Mouse (Mus musculus) stomach, embryonic 15.5 days (tissue): ENCODE results near the gene Arfgef3. TPM values are rescaled to one million over a fixed set of nuclear protein-coding genes. Genes with fewer than 3 reads are reported as not detected.
A peak's percentile ranks its signal among the peaks of the same experiment; 100 is the strongest.

ENCODE experiments used
- ATAC-seq: fragments of 200-750 bp; cut with Nextera tagmentation; 2 replicates; pipeline ENCODE4 v1.8.0; 2017; ENCODE audit warnings: low read depth, moderate number of reproducible peaks, moderate TSS enrichment; ENCODE audit not compliant: insufficient read depth, low FRiP score
- H3K27ac ChIP-seq: fragments of 300-500 bp; sonication (generic); 2 replicates; pipeline ENCODE4 v1.5.1; 2015; ENCODE audit warnings: mild to moderate bottlenecking, inconsistent platforms
- H3K27me3 ChIP-seq: fragments of 300-500 bp; sonication (generic); replicated peaks from 2 replicates; pipeline ENCODE4 v1.6.1; 2015; ENCODE audit warnings: inconsistent platforms
- H3K36me3 ChIP-seq: fragments of 300-500 bp; sonication (generic); 2 replicates; pipeline ENCODE4 v1.6.1; 2015; ENCODE audit warnings: inconsistent platforms
- H3K4me1 ChIP-seq: fragments of 300-500 bp; sonication (generic); 2 replicates; pipeline ENCODE4 v1.6.1; 2015; ENCODE audit warnings: inconsistent platforms
- H3K4me2 ChIP-seq: fragments of 300-500 bp; sonication (generic); 2 replicates; pipeline ENCODE4 v1.6.1; 2015; ENCODE audit warnings: mild to moderate bottlenecking, inconsistent platforms
- H3K4me3 ChIP-seq: fragments of 300-500 bp; sonication (generic); replicated peaks from 2 replicates; pipeline ENCODE4 v1.5.1; 2015; ENCODE audit warnings: inconsistent platforms
- H3K9ac ChIP-seq: fragments of 300-500 bp; sonication (generic); 2 replicates; pipeline ENCODE4 v1.6.1; 2015; ENCODE audit warnings: inconsistent platforms
- H3K9me3 ChIP-seq: fragments of 300-500 bp; sonication (generic); 2 replicates; pipeline ENCODE4 v1.6.1; 2016; ENCODE audit warnings: inconsistent platforms
- WGBS: fragments of 180-500 bp; shearing (Covaris S2); methylation state at CpG from one replicate; pipeline ENCODE4 v1.1.7; 2015; 5-methylcytosine and 5-hydroxymethylcytosine counted together
- polyA plus RNA-seq: library from polyadenylated mRNA; unstranded; fragments of >200 nt; fragmentation: Nextera tagmentation; extraction: Ambion mirVana; gene quantifications from 2 replicates; pipeline ENCODE4 v1.2.1, GENCODE M21; 2015

Arfgef3 gene
- polyA plus RNA-seq, 1 experiment from 2014 or later: 2.6 TPM

- Histone ChIP-seq H3K27ac (no peak overlapping the region), H3K4me1 (no peaks in the 10 kb centered on the region), H3K4me2 (no peak overlapping the region), H3K4me3 (no peak overlapping the region), H3K36me3 (no peaks in the 10 kb centered on the region), H3K9me3 (no peaks in the 10 kb centered on the region), H3K27me3 (no peaks in the 10 kb centered on the region), H3K9ac (no peak overlapping the region)
- 86% methylated on average over 4 of the region's 4 CpGs for whole genome bisulfite sequencing
- no peak for ATAC-seq
Measured at GRCm38 (mm10) chr10:18711436-18711835, 32.3 kb downstream of the Arfgef3 start.

- ATAC-seq: no peak
- Histone ChIP-seq H3K9me3 (no peaks in the 10 kb centered on the region), H3K4me1 (no peaks in the 10 kb centered on the region), H3K4me3 (no peak overlapping the region), H3K4me2 (no peak overlapping the region), H3K9ac (no peak overlapping the region), H3K36me3 (no peaks in the 10 kb centered on the region), H3K27ac (no peak overlapping the region), H3K27me3 (no peaks in the 10 kb centered on the region)
- WGBS: 59% methylated on average over 6 of the region's 6 CpGs
Measured at GRCm38 (mm10) chr10:18710949-18711348, 32.8 kb downstream of the Arfgef3 start.

- Histone ChIP-seq H3K4me3 (no peak overlapping the region), H3K4me1 (no peaks in the 10 kb centered on the region), H3K27ac (no peak overlapping the region), H3K9ac (no peak overlapping the region), H3K4me2 (no peak overlapping the region), H3K36me3 (no peaks in the 10 kb centered on the region), H3K9me3 (no peaks in the 10 kb centered on the region), H3K27me3 (no peaks in the 10 kb centered on the region)
- WGBS: 78% methylated on average over 2 of the region's 2 CpGs
- no peak for ATAC-seq
Measured at GRCm38 (mm10) chr10:18709836-18710235, 33.9 kb downstream of the Arfgef3 start.

GRCm38 (mm10) chr10:18708641-18709040 is 35.1 kb downstream of the Arfgef3 start:
- Histone ChIP-seq H3K27ac (no peak overlapping the region), H3K4me1 (no peaks in the 10 kb centered on the region), H3K9me3 (no peaks in the 10 kb centered on the region), H3K27me3 (no peaks in the 10 kb centered on the region), H3K4me2 (no peak overlapping the region), H3K4me3 (no peak overlapping the region), H3K9ac (no peak overlapping the region), H3K36me3 (no peaks in the 10 kb centered on the region)
- WGBS: 77% methylated on average over 1 of the region's 1 CpGs
- ATAC-seq: no peak

GRCm38 (mm10) chr10:18704393-18705120 is 39.2 kb downstream of the Arfgef3 start:
- no peak for ATAC-seq
- Histone ChIP-seq H3K27me3 (no peaks in the 10 kb centered on the region), H3K9ac (no peak overlapping the region), H3K4me2 (no peak overlapping the region), H3K36me3 (no peaks in the 10 kb centered on the region), H3K4me1 (no peaks in the 10 kb centered on the region), H3K4me3 (no peak overlapping the region), H3K27ac (no peak overlapping the region), H3K9me3 (no peaks in the 10 kb centered on the region)
- 71% methylated on average over 4 of the region's 4 CpGs for WGBS

DNA sequence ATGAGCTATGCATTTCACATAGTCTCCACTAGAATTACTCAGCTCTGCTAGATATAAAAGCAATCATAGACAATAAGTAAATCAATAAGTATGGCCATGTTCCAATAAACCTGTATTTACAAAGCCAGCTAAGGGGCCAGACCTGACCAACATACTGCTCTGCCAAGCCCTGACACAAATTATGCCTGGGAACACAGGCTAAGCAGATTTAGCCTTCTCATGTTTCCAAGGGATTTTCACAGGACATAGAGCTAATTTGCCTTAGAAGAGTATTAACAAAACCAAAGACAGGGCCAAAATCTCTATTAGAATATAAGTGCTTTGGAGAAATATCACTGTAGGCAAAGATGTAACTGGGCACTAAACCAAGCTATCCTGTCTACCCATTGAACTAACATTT is 42.2 kb downstream of the Arfgef3 start:
- no peak overlapping the region for H3K4me3 ChIP-seq
- H3K9ac ChIP-seq: no peak overlapping the region
- ATAC-seq: no peak
- no peaks in the 10 kb centered on the region for H3K27me3 ChIP-seq
- no peak overlapping the region for H3K27ac ChIP-seq
- no peaks in the 10 kb centered on the region for H3K9me3 ChIP-seq
- H3K4me1 ChIP-seq: no peaks in the 10 kb centered on the region
- H3K4me2 ChIP-seq: no peak overlapping the region
- H3K36me3 ChIP-seq: no peaks in the 10 kb centered on the region

DNA sequence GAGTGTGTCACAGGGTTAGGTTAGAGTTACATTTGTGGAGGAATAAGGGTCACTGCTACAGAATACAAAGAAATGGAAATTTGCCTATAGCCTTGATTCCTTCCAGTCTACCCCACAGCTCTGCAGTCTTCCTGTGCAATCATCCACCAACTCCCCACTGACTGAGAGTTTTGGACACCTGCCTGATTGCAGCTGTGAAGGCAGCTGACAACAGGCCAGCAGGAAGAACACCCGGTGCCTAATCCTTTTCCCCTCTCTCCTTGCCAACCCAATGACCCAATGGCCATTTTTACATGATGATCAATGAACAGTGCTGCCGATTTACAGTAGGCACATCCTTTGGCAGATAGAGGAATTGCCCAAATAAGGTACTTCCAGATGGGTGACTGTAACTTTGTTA is 43.6 kb downstream of the Arfgef3 start:
- Histone ChIP-seq H3K9ac (no peak overlapping the region), H3K9me3 (no peaks in the 10 kb centered on the region)
- 63% methylated on average over 2 of the region's 2 CpGs for WGBS

GRCm38 (mm10) chr10:18699151-18699550 is 44.6 kb downstream of the Arfgef3 start:
- Histone ChIP-seq H3K4me3 (no peak overlapping the region), H3K4me2 (no peak overlapping the region), H3K9me3 (no peaks in the 10 kb centered on the region), H3K27me3 (no peaks in the 10 kb centered on the region), H3K27ac (no peak overlapping the region), H3K4me1 (no peaks in the 10 kb centered on the region), H3K36me3 (no peaks in the 10 kb centered on the region), H3K9ac (no peak overlapping the region)
- WGBS: 93% methylated on average over 2 of the region's 2 CpGs
- no peak for ATAC-seq

More for the DNA sequence above, 43.6 kb downstream of the Arfgef3 start:
- Histone ChIP-seq H3K27me3 (no peaks in the 10 kb centered on the region), H3K4me1 (no peaks in the 10 kb centered on the region), H3K4me3 (no peak overlapping the region), H3K4me2 (no peak overlapping the region), H3K27ac (no peak overlapping the region), H3K36me3 (no peaks in the 10 kb centered on the region)
- no peak for ATAC-seq

DNA sequence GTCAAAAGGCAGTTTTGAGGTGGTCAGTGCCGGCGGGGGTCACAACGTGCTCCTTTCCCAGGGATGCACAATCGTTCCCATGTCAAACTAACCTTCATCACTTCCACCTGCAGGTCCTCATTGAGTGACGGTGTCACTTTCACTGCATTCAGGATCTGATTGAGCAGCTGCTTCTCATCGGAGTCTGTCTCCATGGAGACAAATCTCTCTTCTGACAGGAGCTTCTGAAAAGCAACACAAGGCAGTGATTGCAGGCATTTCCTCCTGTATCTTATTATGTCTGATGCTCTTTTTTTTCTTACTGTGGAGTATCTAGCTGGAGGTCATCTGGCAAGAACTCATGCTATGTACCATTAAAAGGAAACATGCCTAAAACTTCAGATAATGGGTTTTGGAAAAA is 47.3 kb downstream of the Arfgef3 start:
- ATAC-seq: no peak
- Histone ChIP-seq H3K4me2 (no peak overlapping the region), H3K27ac (no peak overlapping the region), H3K4me1 (no peaks in the 10 kb centered on the region), H3K9me3 (no peaks in the 10 kb centered on the region), H3K4me3 (no peak overlapping the region), H3K36me3 (no peaks in the 10 kb centered on the region), H3K27me3 (no peaks in the 10 kb centered on the region), H3K9ac (no peak overlapping the region)
- 63% methylated on average over 6 of the region's 6 CpGs for WGBS

- H3K27me3 ChIP-seq: no peaks in the 10 kb centered on the region
- H3K9ac ChIP-seq: no peak overlapping the region
- no peak overlapping the region for H3K27ac ChIP-seq
- no peaks in the 10 kb centered on the region for H3K36me3 ChIP-seq
- H3K9me3 ChIP-seq: no peaks in the 10 kb centered on the region
- ATAC-seq: no peak
- H3K4me2 ChIP-seq: no peak overlapping the region
- WGBS: 41% methylated on average over 2 of the region's 2 CpGs
- no peaks in the 10 kb centered on the region for H3K4me1 ChIP-seq
- H3K4me3 ChIP-seq: no peak overlapping the region
Measured at GRCm38 (mm10) chr10:18688234-18688633, 55.5 kb downstream of the Arfgef3 start.

- H3K36me3 ChIP-seq: no peaks in the 10 kb centered on the region
- no peaks in the 10 kb centered on the region for H3K4me1 ChIP-seq
- no peak overlapping the region for H3K9ac ChIP-seq
- peak overlapping the region; percentile 66; the same call in 1 of the 2 replicates for H3K27ac ChIP-seq
- ATAC-seq: no peak
- H3K9me3 ChIP-seq: no peaks in the 10 kb centered on the region
- 76% methylated on average over 2 of the region's 2 CpGs for whole genome bisulfite sequencing
- H3K27me3 ChIP-seq: no peaks in the 10 kb centered on the region
- H3K4me3 ChIP-seq: no peak overlapping the region
- H3K4me2 ChIP-seq: no peak overlapping the region
Measured at GRCm38 (mm10) chr10:18681385-18681954, 62.3 kb downstream of the Arfgef3 start.

GRCm38 (mm10) chr10:18680661-18681384 is 62.9 kb downstream of the Arfgef3 start:
- H3K9ac ChIP-seq: no peak overlapping the region
- ATAC-seq: peak; percentile 39; the same call in 1 of the 2 replicates
- no peaks in the 10 kb centered on the region for H3K4me1 ChIP-seq
- no peak overlapping the region for H3K4me2 ChIP-seq
- H3K27me3 ChIP-seq: no peaks in the 10 kb centered on the region
- no peak overlapping the region for H3K4me3 ChIP-seq
- no peaks in the 10 kb centered on the region for H3K36me3 ChIP-seq
- peak overlapping the region; percentile 66; the same call in 1 of the 2 replicates for H3K27ac ChIP-seq
- 52% methylated on average over 3 of the region's 3 CpGs for WGBS
- H3K9me3 ChIP-seq: no peaks in the 10 kb centered on the region
